Mouse (Mus musculus) right cerebral cortex, postnatal 4 days (tissue): ENCODE measurements around the gene Ice1.

Experiments used
- DNase-seq: peaks from one replicate; pipeline ENCODE4 v3.0.0-alpha.2; 2022

The Ice1 gene

GRCm38 (mm10) chr13:70553456-70553855 is 84.0 kb downstream of the Ice1 start:
- no peak for DNase-seq

DNA sequence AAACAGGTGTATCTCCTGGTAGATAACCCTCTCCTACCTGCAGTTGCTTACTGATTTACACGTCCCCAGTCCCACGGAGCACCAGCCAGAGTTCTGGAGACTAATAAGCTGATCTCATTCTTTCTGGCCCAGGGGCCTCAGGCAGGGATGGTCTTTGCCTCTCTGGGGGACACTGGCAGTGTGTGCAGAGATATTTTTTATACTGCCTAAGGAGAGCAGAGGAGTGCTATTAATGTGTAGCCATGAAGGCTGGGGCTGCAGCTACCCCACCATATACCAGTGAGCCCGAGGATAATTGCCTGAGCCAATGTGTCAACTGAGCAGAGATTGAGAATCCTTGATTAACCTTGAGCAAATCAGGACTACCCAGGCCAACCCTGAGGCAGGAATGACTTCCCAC is 90.0 kb downstream of the Ice1 start:
- DNase-seq: no peak

- DNase-seq: no peak
These were observed 92.2 kb downstream of the Ice1 start for GRCm38 (mm10) chr13:70545261-70545660.

DNA sequence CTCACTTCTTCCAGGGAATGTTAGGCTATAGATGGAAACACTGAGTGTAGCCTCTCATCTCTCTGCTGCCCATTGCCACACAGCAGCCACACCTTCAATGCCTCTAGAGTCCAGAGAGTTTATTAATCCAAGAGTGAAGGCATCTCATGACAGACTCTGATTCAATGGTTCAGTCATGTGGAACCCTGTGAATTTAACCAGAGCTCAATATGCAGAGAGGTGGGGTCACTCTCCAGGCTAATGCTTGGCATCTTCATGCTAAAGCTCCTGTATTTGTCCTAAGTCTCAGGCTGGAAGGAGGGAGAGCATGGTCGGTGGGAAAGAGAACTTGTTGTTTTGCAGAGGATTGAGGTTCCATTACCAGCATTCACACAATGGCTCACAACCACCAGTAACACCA is 97.6 kb downstream of the Ice1 start:
- DNase-seq: no peak

DNA sequence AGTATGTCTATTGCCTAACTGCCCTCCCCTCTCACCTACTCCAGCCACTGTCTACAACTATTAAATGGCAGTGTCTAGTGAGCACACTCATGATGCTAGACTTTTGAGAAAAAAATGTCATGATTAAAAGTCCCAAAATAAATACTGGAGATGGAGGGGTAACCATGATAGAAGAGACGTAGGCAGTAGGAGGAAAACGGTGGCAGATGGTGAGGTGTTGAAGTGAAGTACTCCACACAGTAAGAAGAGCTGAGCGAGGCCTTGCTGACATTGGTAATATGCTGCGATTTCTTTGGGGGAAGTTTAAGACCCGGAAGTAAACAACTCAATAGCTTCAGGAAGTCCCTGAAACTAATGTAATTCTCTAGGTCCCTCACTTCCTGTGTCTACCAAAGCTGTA is 104.0 kb downstream of the Ice1 start:
- DNase-seq: no peak

DNA sequence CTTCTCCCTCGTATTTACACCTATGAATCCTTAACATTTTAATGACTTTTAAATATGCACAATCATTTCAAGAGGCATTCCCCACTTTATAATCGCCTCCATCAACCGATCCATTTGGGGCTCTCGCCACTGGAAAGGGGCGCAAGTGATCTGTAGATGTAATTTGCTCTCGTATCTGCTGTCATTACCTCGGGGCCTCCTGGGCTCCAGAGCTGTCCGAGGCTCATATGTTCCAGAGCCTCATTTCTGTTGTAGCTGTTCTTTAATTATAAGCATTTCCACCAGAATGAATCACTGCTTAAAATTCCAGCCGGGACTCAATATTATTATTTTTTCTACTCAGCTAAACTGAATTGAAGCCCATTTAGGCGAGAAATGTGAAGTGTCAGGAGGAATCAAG is 104.7 kb downstream of the Ice1 start:
- DNase-seq: no peak

GRCm38 (mm10) chr13:70517651-70518050 is 119.8 kb downstream of the Ice1 start:
- no peak for DNase-seq

- DNase-seq: no peak
These were observed 122.4 kb downstream of the Ice1 start for GRCm38 (mm10) chr13:70515004-70515403.

- no peak for DNase-seq
These were observed 127.2 kb downstream of the Ice1 start for GRCm38 (mm10) chr13:70510199-70510598.

GRCm38 (mm10) chr13:70509375-70510016 is 127.9 kb downstream of the Ice1 start:
- no peak for DNase-seq

GRCm38 (mm10) chr13:70508708-70509374 is 128.6 kb downstream of the Ice1 start:
- DNase-seq: no peak
